Mouse (Mus musculus): Measurements from ENCODE around the gene Ppm1l. TPM values are rescaled to one million over a fixed set of nuclear protein-coding genes. Genes with fewer than 3 reads are reported as not detected.

The Ppm1l gene
- total and polyA plus RNA-seq, 2 experiments from 2014 or later = 20.1 to 31.8 TPM

GRCm38 (mm10) chr3:69465751-69466150 is 149.1 kb downstream of the Ppm1l start:
- Histone ChIP-seq H3K4me1 (ENCODE audit: insufficient read depth, low read length) (0 out of 2 replicates have a peak, but pooled peaks cover 2% of the 10 kb centered on the region), H3K27me3 (ENCODE audit: insufficient read depth, low read length) (no peaks in the 10 kb centered on the region), H3K36me3 (ENCODE audit: insufficient read depth, low read length) (no peaks in the 10 kb centered on the region), H3K27ac (ENCODE audit: low read depth, low read length) (no peak overlapping the region), H3K4me2 (ENCODE audit: low read depth, low read length, poor library complexity, severe bottlenecking) (no peak overlapping the region), H3K9me3 (ENCODE audit: low read length) (no peaks in the 10 kb centered on the region), H3K9ac (replicated peaks; ENCODE audit: low read length, poor library complexity, severe bottlenecking) (no peak overlapping the region), H3K4me3 (ENCODE audit: low read depth, low read length) (no peak overlapping the region)
- TF ChIP-seq CTCF (IDR thresholded peaks at IDR 0.05) = no peak
- ATAC-seq (ENCODE audit: low FRiP score) = no peak
- WGBS = 91% methylated on average over 4 of the region's 4 CpGs
- DNase-seq (ENCODE audit: low spot score) = no peak

GRCm38 (mm10) chr3:69468280-69469008 is 151.8 kb downstream of the Ppm1l start:
- Histone ChIP-seq H3K27ac (ENCODE audit: low read depth, low read length) (no peak overlapping the region), H3K9me3 (ENCODE audit: low read length) (no peaks in the 10 kb centered on the region), H3K9ac (replicated peaks; ENCODE audit: low read length, poor library complexity, severe bottlenecking) (no peak overlapping the region), H3K4me2 (ENCODE audit: low read depth, low read length, poor library complexity, severe bottlenecking) (no peak overlapping the region), H3K27me3 (ENCODE audit: insufficient read depth, low read length) (no peaks in the 10 kb centered on the region), H3K36me3 (ENCODE audit: insufficient read depth, low read length) (no peaks in the 10 kb centered on the region), H3K4me1 (ENCODE audit: insufficient read depth, low read length) (0 out of 2 replicates have a peak, but pooled peaks cover 2% of the 10 kb centered on the region), H3K4me3 (ENCODE audit: low read depth, low read length) (no peak overlapping the region)
- no peak for TF ChIP-seq CTCF (IDR thresholded peaks at IDR 0.05)
- ATAC-seq (ENCODE audit: low FRiP score) = no peak
- WGBS = 39% methylated on average over 9 of the region's 9 CpGs
- no peak for DNase-seq (ENCODE audit: low spot score)

- no peak overlapping the region for H3K9ac ChIP-seq (replicated peaks; ENCODE audit: low read length, poor library complexity, severe bottlenecking)
- 0 out of 2 replicates have a peak, but pooled peaks cover 2% of the 10 kb centered on the region for H3K4me1 ChIP-seq (ENCODE audit: insufficient read depth, low read length)
- WGBS = 23% methylated on average over 4 of the region's 6 CpGs
- no peak for TF ChIP-seq CTCF (IDR thresholded peaks at IDR 0.05)
- H3K27me3 ChIP-seq (ENCODE audit: insufficient read depth, low read length) = no peaks in the 10 kb centered on the region
- peak; percentile 58 for ATAC-seq (ENCODE audit: low FRiP score)
- H3K9me3 ChIP-seq (ENCODE audit: low read length) = no peaks in the 10 kb centered on the region
- no peak for DNase-seq (ENCODE audit: low spot score)
- H3K4me2 ChIP-seq (ENCODE audit: low read depth, low read length, poor library complexity, severe bottlenecking) = no peak overlapping the region
- no peak overlapping the region for H3K4me3 ChIP-seq (ENCODE audit: low read depth, low read length)
- H3K27ac ChIP-seq (ENCODE audit: low read depth, low read length) = no peak overlapping the region
- H3K36me3 ChIP-seq (ENCODE audit: insufficient read depth, low read length) = no peaks in the 10 kb centered on the region
Observed at GRCm38 (mm10) chr3:69469463-69470141, 152.9 kb downstream of the Ppm1l start.

- DNase-seq (ENCODE audit: low spot score) = no peak
- H3K9ac ChIP-seq (replicated peaks; ENCODE audit: low read length, poor library complexity, severe bottlenecking) = no peak overlapping the region
- H3K4me1 ChIP-seq (ENCODE audit: insufficient read depth, low read length) = 0 out of 2 replicates have a peak, but pooled peaks cover 2% of the 10 kb centered on the region
- no peak overlapping the region for H3K4me2 ChIP-seq (ENCODE audit: low read depth, low read length, poor library complexity, severe bottlenecking)
- TF ChIP-seq CTCF (IDR thresholded peaks at IDR 0.05) = no peak
- no peaks in the 10 kb centered on the region for H3K27me3 ChIP-seq (ENCODE audit: insufficient read depth, low read length)
- no peak overlapping the region for H3K4me3 ChIP-seq (ENCODE audit: low read depth, low read length)
- no peaks in the 10 kb centered on the region for H3K9me3 ChIP-seq (ENCODE audit: low read length)
- no peak overlapping the region for H3K27ac ChIP-seq (ENCODE audit: low read depth, low read length)
- no peaks in the 10 kb centered on the region for H3K36me3 ChIP-seq (ENCODE audit: insufficient read depth, low read length)
- 0 out of 2 replicates have a peak, but pooled peaks have one; percentile 41 for ATAC-seq (ENCODE audit: low FRiP score)
- 56% methylated on average over 11 of the region's 11 CpGs for WGBS
Observed at GRCm38 (mm10) chr3:69470142-69470796, 153.6 kb downstream of the Ppm1l start.

- H3K27me3 ChIP-seq (ENCODE audit: insufficient read depth, low read length) = no peaks in the 10 kb centered on the region
- H3K4me1 ChIP-seq (ENCODE audit: insufficient read depth, low read length) = no peaks in the 10 kb centered on the region
- H3K9me3 ChIP-seq (ENCODE audit: low read length) = no peaks in the 10 kb centered on the region
- no peak overlapping the region for H3K9ac ChIP-seq (replicated peaks; ENCODE audit: low read length, poor library complexity, severe bottlenecking)
- H3K27ac ChIP-seq (ENCODE audit: low read depth, low read length) = no peak overlapping the region
- no peak for TF ChIP-seq CTCF (IDR thresholded peaks at IDR 0.05)
- H3K36me3 ChIP-seq (ENCODE audit: insufficient read depth, low read length) = no peaks in the 10 kb centered on the region
- no peak overlapping the region for H3K4me2 ChIP-seq (ENCODE audit: low read depth, low read length, poor library complexity, severe bottlenecking)
- WGBS = 68% methylated on average over 12 of the region's 12 CpGs
- H3K4me3 ChIP-seq (ENCODE audit: low read depth, low read length) = no peak overlapping the region
- no peak for ATAC-seq (ENCODE audit: low FRiP score)
- no peak for DNase-seq (ENCODE audit: low spot score)
Observed at GRCm38 (mm10) chr3:69475850-69476450, 159.3 kb downstream of the Ppm1l start.
